Mouse (Mus musculus): ENCODE results near the gene Dhx32.

Dhx32 gene

DNA sequence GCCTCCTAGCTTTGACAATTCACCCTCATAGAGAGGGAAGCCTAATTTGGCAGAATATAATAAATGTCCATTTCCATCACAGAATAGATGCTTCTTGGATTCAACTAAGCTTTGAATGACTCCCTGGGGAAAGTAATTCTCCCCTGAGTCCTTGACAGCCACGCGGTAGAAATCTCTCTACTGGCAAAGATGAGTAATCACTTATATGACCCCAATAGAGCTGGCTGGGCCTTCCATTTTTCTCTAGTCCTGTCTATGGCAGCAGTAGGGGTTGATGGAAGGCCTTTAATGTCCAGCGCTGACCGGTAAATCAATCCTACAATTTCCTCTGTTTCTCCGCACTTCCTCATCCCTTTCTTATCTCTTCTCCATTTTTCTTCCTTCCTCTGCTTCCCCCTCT lies 7.3 kb downstream of the Dhx32 start:
- no peak for DNase-seq (ENCODE audit: low read depth, low spot score)

DNA sequence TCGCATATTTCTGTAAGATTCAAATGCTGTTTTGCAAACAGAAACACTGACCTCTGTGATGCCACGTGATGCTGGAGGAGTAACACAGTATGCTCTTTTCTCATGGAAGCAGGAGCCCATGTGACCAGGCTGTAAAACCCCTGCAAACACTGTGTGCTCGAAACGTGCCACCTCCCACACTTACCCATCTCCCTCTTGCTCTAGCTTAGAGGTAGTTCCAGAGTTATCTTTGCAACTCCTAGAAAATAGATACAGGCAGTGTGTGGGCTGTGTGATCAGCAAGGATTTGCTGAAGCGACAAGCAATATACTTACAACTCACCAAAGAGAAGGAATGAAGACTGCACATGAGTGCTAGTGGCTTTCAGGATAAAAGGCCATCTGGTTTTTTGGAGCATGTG lies 14.0 kb downstream of the Dhx32 start:
- no peak for DNase-seq (ENCODE audit: low read depth, low spot score)

- no peak for DNase-seq (ENCODE audit: low read depth, low spot score)
Observed at GRCm38 (mm10) chr7:133768027-133768426, 14.5 kb downstream of the Dhx32 start.

DNA sequence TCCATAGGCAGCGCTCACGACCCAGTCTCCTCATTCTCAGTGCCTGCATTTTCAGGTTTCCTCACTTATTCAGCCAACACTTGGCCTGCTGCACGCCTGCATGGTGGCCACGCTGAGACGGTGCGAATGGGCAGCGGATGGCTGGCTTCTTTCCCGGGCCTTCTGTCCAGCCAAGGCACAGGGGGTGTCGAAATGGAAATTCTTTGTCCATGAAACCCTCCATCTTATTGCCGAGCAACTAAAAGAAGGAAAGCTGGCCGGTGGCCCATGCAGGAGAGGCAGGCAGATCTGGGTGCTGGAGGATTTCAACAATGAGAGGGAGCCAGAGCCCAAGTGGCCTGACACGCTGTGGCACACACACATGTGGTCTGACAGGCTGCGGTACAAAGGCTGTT lies 16.7 kb downstream of the Dhx32 start:
- no peak for DNase-seq (ENCODE audit: low read depth, low spot score)

DNA sequence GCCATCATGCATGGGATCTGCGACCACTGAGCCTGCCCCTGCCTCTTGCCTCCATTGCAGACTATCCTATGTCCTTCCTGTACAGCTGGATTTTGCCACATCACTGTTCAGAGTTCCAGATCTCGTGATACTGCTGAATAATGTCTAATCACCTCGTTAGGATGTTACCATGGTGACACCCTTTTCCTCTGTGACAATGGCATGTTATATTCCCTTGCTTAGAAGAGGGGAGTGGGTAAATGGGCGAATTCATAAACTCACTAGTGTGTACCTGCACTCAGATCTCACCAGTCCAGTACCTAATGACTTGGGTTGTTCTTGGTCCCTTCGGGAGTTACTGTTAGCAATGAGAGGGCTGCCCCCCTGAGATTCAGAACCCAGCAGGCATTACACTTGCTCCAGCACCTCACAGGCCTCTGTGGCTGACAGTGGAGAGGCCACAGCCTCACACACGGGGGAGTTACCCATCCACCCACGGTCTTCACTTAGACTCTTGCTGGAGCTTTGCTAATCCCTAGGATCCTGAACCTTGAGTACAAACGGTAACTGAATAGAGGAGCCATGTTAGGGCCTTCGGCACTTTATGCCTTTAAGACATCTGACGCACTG lies 17.2 kb downstream of the Dhx32 start:
- no peak for DNase-seq (ENCODE audit: low read depth, low spot score)

- no peak for DNase-seq (ENCODE audit: low read depth, low spot score)
Observed at GRCm38 (mm10) chr7:133764425-133764824, 18.1 kb downstream of the Dhx32 start.

- no peak for DNase-seq (ENCODE audit: low read depth, low spot score)
Observed at GRCm38 (mm10) chr7:133762696-133763095, 19.8 kb downstream of the Dhx32 start.

DNA sequence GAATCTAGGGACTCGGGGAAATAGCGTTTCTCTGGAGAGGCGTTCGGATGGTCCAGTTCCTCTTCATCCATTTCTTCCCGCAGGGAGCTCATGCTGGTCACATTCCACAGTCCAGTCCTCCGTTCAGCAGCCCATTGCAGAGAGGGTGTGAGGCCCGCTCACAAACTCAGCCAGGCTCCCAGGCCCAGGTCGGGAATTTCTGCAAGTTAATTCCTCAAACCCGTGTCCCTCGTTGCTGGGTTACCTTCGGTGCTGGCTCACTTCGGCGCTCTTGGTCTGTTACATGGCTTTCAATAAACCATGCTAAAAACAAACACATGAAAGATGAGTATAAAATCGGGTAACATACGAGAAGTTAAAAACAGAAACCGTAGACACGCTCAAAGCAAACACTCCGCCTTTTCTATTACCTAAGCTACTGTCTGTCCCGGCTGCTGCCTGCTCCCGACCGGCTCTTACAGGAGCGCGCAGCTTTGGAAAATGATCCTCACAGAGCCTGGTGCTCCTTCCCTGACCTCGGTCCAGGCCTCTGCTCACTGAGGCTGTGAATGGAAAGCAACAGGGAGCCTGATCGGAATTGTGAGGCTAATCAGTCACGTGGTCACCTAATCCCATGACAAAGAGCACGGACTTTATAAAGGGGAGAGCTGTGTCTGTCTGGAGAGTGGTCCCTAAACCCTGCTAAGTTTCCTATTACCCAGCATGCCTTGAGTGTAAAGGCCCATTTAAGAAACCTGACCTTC lies 22.7 kb downstream of the Dhx32 start:
- DNase-seq (ENCODE audit: low read depth, low spot score): no peak

- no peak for DNase-seq (ENCODE audit: low read depth, low spot score)
Observed at GRCm38 (mm10) chr7:133758716-133759115, 23.8 kb downstream of the Dhx32 start.

- DNase-seq (ENCODE audit: low read depth, low spot score): no peak
Observed at GRCm38 (mm10) chr7:133757961-133758455, 24.5 kb downstream of the Dhx32 start.

GRCm38 (mm10) chr7:133751163-133751562 lies 31.4 kb downstream of the Dhx32 start:
- no peak for DNase-seq (ENCODE audit: low read depth, low spot score)

- DNase-seq (ENCODE audit: low read depth, low spot score): no peak
Observed at GRCm38 (mm10) chr7:133750666-133751065, 31.9 kb downstream of the Dhx32 start.

DNA sequence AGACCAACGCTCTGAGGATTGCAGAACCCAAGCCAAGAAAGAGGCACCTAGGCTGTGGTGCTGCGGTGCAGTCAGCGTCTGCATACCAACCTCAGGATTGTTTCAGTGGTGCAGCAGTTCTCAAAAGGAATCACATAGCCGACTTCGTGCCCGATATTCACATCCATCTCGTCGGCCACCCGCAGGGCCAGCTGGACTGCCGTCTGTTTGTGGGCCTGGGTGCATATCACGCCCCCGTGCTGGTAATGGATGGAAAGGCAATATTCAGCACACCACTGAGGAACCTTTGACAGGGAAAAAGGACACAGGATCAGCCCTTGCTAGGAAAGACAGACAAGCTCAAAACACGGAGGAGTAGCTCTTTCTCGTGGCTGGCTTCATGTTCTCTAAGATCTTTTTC lies 33.8 kb downstream of the Dhx32 start:
- no peak for DNase-seq (ENCODE audit: low read depth, low spot score)

- DNase-seq (ENCODE audit: low read depth, low spot score): no peak
Observed at GRCm38 (mm10) chr7:133747372-133747771, 35.2 kb downstream of the Dhx32 start.

GRCm38 (mm10) chr7:133744701-133745100 lies 37.8 kb downstream of the Dhx32 start:
- DNase-seq (ENCODE audit: low read depth, low spot score): no peak

GRCm38 (mm10) chr7:133744209-133744608 lies 38.3 kb downstream of the Dhx32 start:
- no peak for DNase-seq (ENCODE audit: low read depth, low spot score)

- DNase-seq (ENCODE audit: low read depth, low spot score): no peak
Observed at GRCm38 (mm10) chr7:133743611-133744010, 38.9 kb downstream of the Dhx32 start.

- no peak for DNase-seq (ENCODE audit: low read depth, low spot score)
Observed at GRCm38 (mm10) chr7:133742530-133743325, 39.8 kb downstream of the Dhx32 start.

DNA sequence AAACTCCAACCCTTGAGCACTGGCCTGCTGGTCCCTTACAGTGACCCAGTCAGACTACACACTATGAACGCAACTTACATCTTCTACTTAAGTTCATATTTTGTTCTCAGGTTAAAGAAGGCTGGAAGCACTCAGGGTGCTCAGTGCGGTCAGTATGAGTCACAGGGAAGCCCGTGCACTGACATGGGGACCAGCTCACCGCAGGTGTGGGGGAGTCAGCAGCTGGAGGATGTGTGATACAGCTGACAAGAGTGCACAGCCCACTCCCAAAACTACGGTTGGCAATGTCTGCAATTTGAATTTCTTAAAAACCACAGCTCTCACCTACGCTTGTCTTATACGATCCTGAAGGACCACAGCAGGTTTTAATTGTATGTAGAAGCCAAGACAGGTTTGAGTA lies 42.0 kb downstream of the Dhx32 start:
- no peak for DNase-seq (ENCODE audit: low read depth, low spot score)

- DNase-seq (ENCODE audit: low read depth, low spot score): no peak
Observed at GRCm38 (mm10) chr7:133731971-133732645, 50.4 kb downstream of the Dhx32 start.

DNA sequence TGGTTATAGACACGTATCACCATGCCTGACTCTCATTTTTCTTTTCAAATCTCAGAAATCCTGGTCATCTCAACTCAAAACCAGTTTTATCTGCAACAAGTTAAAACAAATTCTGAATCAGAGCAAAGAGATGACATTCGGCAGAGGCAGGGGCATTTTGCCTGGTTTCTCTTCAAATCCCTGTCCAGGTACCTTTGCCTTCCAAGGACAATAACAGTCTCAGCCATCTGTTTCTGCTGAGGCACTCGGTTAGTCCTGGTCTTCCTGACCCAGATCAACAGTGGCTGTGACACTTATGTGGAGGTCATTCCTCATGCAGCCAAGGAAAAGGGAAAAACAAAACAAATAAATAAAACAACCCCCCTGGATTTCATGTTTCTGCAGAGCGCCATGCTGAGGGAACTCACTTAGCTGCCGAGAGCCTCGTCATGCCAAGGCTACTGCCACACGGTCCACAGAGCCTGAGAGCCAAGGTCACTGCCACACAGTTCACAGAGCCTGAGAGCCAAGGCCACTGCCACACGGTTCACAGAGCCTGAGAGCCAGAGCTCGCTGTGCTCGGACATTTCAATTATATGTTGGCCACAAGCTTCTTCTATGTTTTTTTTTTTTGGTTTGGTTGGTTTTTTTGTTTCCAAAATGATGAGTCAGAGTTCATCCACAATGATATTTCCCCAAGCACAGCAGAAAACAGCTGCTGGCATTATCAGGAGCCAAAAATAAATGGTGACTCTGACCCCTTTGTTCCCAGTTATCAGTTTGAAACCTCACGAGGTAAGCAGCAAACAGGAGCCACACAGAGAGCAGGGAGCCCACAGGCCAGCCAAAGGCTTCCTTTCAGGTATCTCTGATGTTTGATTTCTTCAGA lies 52.0 kb downstream of the Dhx32 start:
- no peak for DNase-seq (ENCODE audit: low read depth, low spot score)
